Mouse (Mus musculus) bone marrow macrophage, adult 2 months (primary cell): ENCODE data around the gene Hist1h2bh.

Experiments
- CTCF ChIP-seq: IDR thresholded peaks from 2 replicates; pipeline ENCODE4 v1.5.1; 2012; ENCODE audit warnings: low read depth, mild to moderate bottlenecking, low read length, moderate library complexity
- POLR2A ChIP-seq: IDR thresholded peaks from 2 replicates; pipeline ENCODE4 v1.6.1; 2012; ENCODE audit warnings: mild to moderate bottlenecking, low read depth, low read length, borderline replicate concordance

DNA sequence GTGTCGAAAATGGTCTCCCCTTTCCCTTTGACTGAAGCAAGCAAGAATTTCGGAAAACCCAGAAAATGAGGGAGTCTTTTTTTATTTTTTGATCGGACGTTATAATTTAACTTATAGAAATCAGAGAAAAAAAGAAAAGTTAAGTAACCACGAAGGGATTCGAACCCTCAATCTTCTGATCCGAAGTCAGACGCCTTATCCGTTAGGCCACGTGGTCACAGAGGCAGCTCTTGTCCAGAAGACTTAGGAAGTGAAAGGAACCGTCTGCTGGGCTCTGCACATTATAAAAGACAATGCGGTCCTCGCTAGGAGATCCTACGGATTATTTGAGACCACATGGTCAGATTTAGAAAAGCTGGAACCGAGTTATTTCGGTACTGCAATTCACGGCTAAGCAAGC, 16.9 kb downstream of the Hist1h2bh start:
- no peak for TF ChIP-seq CTCF
- TF ChIP-seq POLR2A = no peak
